Mouse (Mus musculus): ENCODE results near the gene Fam204a. TPM values are rescaled to one million over a fixed set of nuclear protein-coding genes. Genes with fewer than 3 reads are reported as not detected.

Gene Fam204a
- polyA plus RNA-seq, 1 experiment from 2014 or later: 44.5 TPM

DNA sequence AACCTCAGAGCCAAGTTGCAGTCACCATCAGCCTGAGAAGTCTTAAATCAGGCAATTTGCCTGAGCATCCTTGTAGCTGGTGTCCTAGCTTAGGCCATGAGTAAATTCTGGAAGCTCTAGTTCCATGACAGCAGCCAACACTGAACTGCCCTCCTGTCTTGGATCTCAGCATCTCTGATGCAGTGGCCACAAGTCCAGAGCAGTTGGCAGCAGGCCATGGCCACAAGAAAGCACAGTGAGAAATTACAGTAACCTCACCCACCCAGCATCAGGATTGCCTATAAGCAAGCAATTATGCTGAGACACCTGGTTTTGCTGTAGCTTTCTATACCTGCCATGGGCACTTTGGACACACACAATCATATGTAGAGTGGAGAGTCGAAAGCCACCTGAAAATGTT, 73.4 kb downstream of the Fam204a start:
- 93% methylated on average over 1 of the region's 1 CpGs for WGBS
- ATAC-seq: no peak
- Histone ChIP-seq H3K4me1 (replicated peaks) (no peaks in the 10 kb centered on the region), H3K9ac (no peak overlapping the region), H3K27me3 (replicated peaks) (0 out of 2 replicates have a peak, but pooled peaks cover 5% of the 10 kb centered on the region), H3K4me3 (replicated peaks) (no peak overlapping the region), H3K36me3 (no peaks in the 10 kb centered on the region), H3K27ac (no peak overlapping the region), H3K4me2 (replicated peaks) (no peak overlapping the region), H3K9me3 (no peaks in the 10 kb centered on the region)

- 86% methylated on average over 3 of the region's 3 CpGs for WGBS
- ATAC-seq: no peak
- Histone ChIP-seq H3K4me2 (replicated peaks) (no peak overlapping the region), H3K27ac (no peak overlapping the region), H3K9me3 (no peaks in the 10 kb centered on the region), H3K36me3 (no peaks in the 10 kb centered on the region), H3K4me1 (replicated peaks) (no peaks in the 10 kb centered on the region), H3K27me3 (replicated peaks) (0 out of 2 replicates have a peak, but pooled peaks cover 11% of the 10 kb centered on the region), H3K4me3 (replicated peaks) (no peak overlapping the region), H3K9ac (no peak overlapping the region)
Measured at GRCm38 (mm10) chr19:60150056-60150455, 76.4 kb downstream of the Fam204a start.

GRCm38 (mm10) chr19:60149078-60149960, 77.2 kb downstream of the Fam204a start:
- H3K27ac ChIP-seq: no peak overlapping the region
- no peaks in the 10 kb centered on the region for H3K9me3 ChIP-seq
- H3K4me1 ChIP-seq (replicated peaks): no peaks in the 10 kb centered on the region
- WGBS: 18% methylated on average over 13 of the region's 13 CpGs
- no peak overlapping the region for H3K4me3 ChIP-seq (replicated peaks)
- peaks cover 15% of the 10 kb centered on the region; the same call in 1 of the 2 replicates for H3K27me3 ChIP-seq (replicated peaks)
- H3K9ac ChIP-seq: no peak overlapping the region
- no peaks in the 10 kb centered on the region for H3K36me3 ChIP-seq
- H3K4me2 ChIP-seq (replicated peaks): no peak overlapping the region
- ATAC-seq: no peak

Other genes starting within 250 kb of the Fam204a start
- not detected in 2 replicates for gene Prlhr, start 241.6 kb upstream of the Fam204a start, polyA plus RNA-seq (2015; fragmentation: Nextera tagmentation; extraction: Ambion mirVana)